Mouse (Mus musculus): ENCODE data around the gene Iqsec1. TPM values are rescaled to one million over a fixed set of nuclear protein-coding genes. Genes with fewer than 3 reads are reported as not detected.

Gene Iqsec1
- total and polyA plus RNA-seq, 2 experiments: 8.9 to 69.3 TPM

- peaks cover 2% of the 10 kb centered on the region for H3K4me1 ChIP-seq (ENCODE audit: control insufficient read depth, insufficient read depth, low read length)
- no peak overlapping the region for H3K9ac ChIP-seq (ENCODE audit: low read depth, low read length)
- peak; percentile 42 for DNase-seq (ENCODE audit: extremely low read depth, low read depth, low spot score)
- no peak overlapping the region for H3K27ac ChIP-seq (replicated peaks; ENCODE audit: insufficient read depth, low read depth, low read length)
- 75% methylated on average over 1 of the region's 1 CpGs for whole genome bisulfite sequencing
- TF ChIP-seq POLR2A (IDR thresholded peaks at IDR 0.05; ENCODE audit: extremely low read depth, insufficient read depth, low read length) (no peak), CTCF (IDR thresholded peaks at IDR 0.05; ENCODE audit: low read depth, low read length) (no peak)
- peaks cover 30% of the 10 kb centered on the region; the same call in 1 of the 2 replicates for H3K79me2 ChIP-seq (ENCODE audit: control insufficient read depth, insufficient read depth, low read length)
- H3K4me3 ChIP-seq (ENCODE audit: insufficient read depth, low read depth, low read length): no peak overlapping the region
- peaks cover 7% of the 10 kb centered on the region for H3K36me3 ChIP-seq (ENCODE audit: control insufficient read depth, insufficient read depth, low read length)
- H3K27me3 ChIP-seq (ENCODE audit: control insufficient read depth, insufficient read depth, low read length): no peaks in the 10 kb centered on the region
Observed at GRCm38 (mm10) chr6:90695754-90696153, 292.7 kb downstream of the Iqsec1 start.

- Histone ChIP-seq H3K27me3 (ENCODE audit: control insufficient read depth, insufficient read depth, low read length) (no peaks in the 10 kb centered on the region), H3K36me3 (ENCODE audit: control insufficient read depth, insufficient read depth, low read length) (peaks cover 19% of the 10 kb centered on the region), H3K9ac (ENCODE audit: low read depth, low read length) (no peak overlapping the region), H3K4me3 (ENCODE audit: insufficient read depth, low read depth, low read length) (no peak overlapping the region), H3K27ac (replicated peaks; ENCODE audit: insufficient read depth, low read depth, low read length) (no peak overlapping the region), H3K4me1 (ENCODE audit: control insufficient read depth, insufficient read depth, low read length) (peaks cover 4% of the 10 kb centered on the region), H3K79me2 (ENCODE audit: control insufficient read depth, insufficient read depth, low read length) (peaks cover 31% of the 10 kb centered on the region; the same call in 1 of the 2 replicates)
- no peak for TF ChIP-seq POLR2A (IDR thresholded peaks at IDR 0.05; ENCODE audit: extremely low read depth, insufficient read depth, low read length)
- TF ChIP-seq CTCF (IDR thresholded peaks at IDR 0.05; ENCODE audit: low read depth, low read length): no peak
- no peak for DNase-seq (ENCODE audit: extremely low read depth, low read depth, low spot score)
- 91% methylated on average over 2 of the region's 2 CpGs for WGBS
Observed at GRCm38 (mm10) chr6:90692404-90692803, 296.1 kb downstream of the Iqsec1 start.

GRCm38 (mm10) chr6:90691935-90692334 lies 296.6 kb downstream of the Iqsec1 start:
- WGBS: 77% methylated on average over 2 of the region's 2 CpGs
- Histone ChIP-seq H3K9ac (ENCODE audit: low read depth, low read length) (no peak overlapping the region), H3K36me3 (ENCODE audit: control insufficient read depth, insufficient read depth, low read length) (peaks cover 21% of the 10 kb centered on the region), H3K4me3 (ENCODE audit: insufficient read depth, low read depth, low read length) (no peak overlapping the region), H3K27ac (replicated peaks; ENCODE audit: insufficient read depth, low read depth, low read length) (no peak overlapping the region), H3K79me2 (ENCODE audit: control insufficient read depth, insufficient read depth, low read length) (peaks cover 31% of the 10 kb centered on the region; the same call in 1 of the 2 replicates), H3K27me3 (ENCODE audit: control insufficient read depth, insufficient read depth, low read length) (no peaks in the 10 kb centered on the region), H3K4me1 (ENCODE audit: control insufficient read depth, insufficient read depth, low read length) (peaks cover 4% of the 10 kb centered on the region)
- DNase-seq (ENCODE audit: extremely low read depth, low read depth, low spot score): no peak
- TF ChIP-seq POLR2A (IDR thresholded peaks at IDR 0.05; ENCODE audit: extremely low read depth, insufficient read depth, low read length) (no peak), CTCF (IDR thresholded peaks at IDR 0.05; ENCODE audit: low read depth, low read length) (no peak)

- no peak overlapping the region for H3K9ac ChIP-seq (ENCODE audit: low read depth, low read length)
- H3K79me2 ChIP-seq (ENCODE audit: control insufficient read depth, insufficient read depth, low read length): peaks cover 35% of the 10 kb centered on the region; the same call in 1 of the 2 replicates
- H3K27ac ChIP-seq (replicated peaks; ENCODE audit: insufficient read depth, low read depth, low read length): no peak overlapping the region
- 93% methylated on average over 10 of the region's 10 CpGs for WGBS
- peaks cover 3% of the 10 kb centered on the region for H3K4me1 ChIP-seq (ENCODE audit: control insufficient read depth, insufficient read depth, low read length)
- H3K36me3 ChIP-seq (ENCODE audit: control insufficient read depth, insufficient read depth, low read length): peaks cover 22% of the 10 kb centered on the region
- H3K27me3 ChIP-seq (ENCODE audit: control insufficient read depth, insufficient read depth, low read length): no peaks in the 10 kb centered on the region
- no peak for DNase-seq (ENCODE audit: extremely low read depth, low read depth, low spot score)
- H3K4me3 ChIP-seq (ENCODE audit: insufficient read depth, low read depth, low read length): no peak overlapping the region
- TF ChIP-seq CTCF (IDR thresholded peaks at IDR 0.05; ENCODE audit: low read depth, low read length) (no peak), POLR2A (IDR thresholded peaks at IDR 0.05; ENCODE audit: extremely low read depth, insufficient read depth, low read length) (no peak)
Observed at GRCm38 (mm10) chr6:90689500-90689899, 299.0 kb downstream of the Iqsec1 start.

GRCm38 (mm10) chr6:90688742-90689141 lies 299.7 kb downstream of the Iqsec1 start:
- no peak for DNase-seq (ENCODE audit: extremely low read depth, low read depth, low spot score)
- 75% methylated on average over 3 of the region's 3 CpGs for whole genome bisulfite sequencing
- Histone ChIP-seq H3K4me3 (ENCODE audit: insufficient read depth, low read depth, low read length) (no peak overlapping the region), H3K36me3 (ENCODE audit: control insufficient read depth, insufficient read depth, low read length) (peaks cover 18% of the 10 kb centered on the region), H3K27ac (replicated peaks; ENCODE audit: insufficient read depth, low read depth, low read length) (no peak overlapping the region), H3K9ac (ENCODE audit: low read depth, low read length) (no peak overlapping the region), H3K79me2 (ENCODE audit: control insufficient read depth, insufficient read depth, low read length) (peaks cover 30% of the 10 kb centered on the region; the same call in 1 of the 2 replicates), H3K4me1 (ENCODE audit: control insufficient read depth, insufficient read depth, low read length) (peaks cover 10% of the 10 kb centered on the region), H3K27me3 (ENCODE audit: control insufficient read depth, insufficient read depth, low read length) (no peaks in the 10 kb centered on the region)
- TF ChIP-seq POLR2A (IDR thresholded peaks at IDR 0.05; ENCODE audit: extremely low read depth, insufficient read depth, low read length) (no peak), CTCF (IDR thresholded peaks at IDR 0.05; ENCODE audit: low read depth, low read length) (no peak)

GRCm38 (mm10) chr6:90688003-90688402 lies 300.5 kb downstream of the Iqsec1 start:
- Histone ChIP-seq H3K27ac (replicated peaks; ENCODE audit: insufficient read depth, low read depth, low read length) (no peak overlapping the region), H3K79me2 (ENCODE audit: control insufficient read depth, insufficient read depth, low read length) (peaks cover 29% of the 10 kb centered on the region; the same call in 1 of the 2 replicates), H3K27me3 (ENCODE audit: control insufficient read depth, insufficient read depth, low read length) (no peaks in the 10 kb centered on the region), H3K4me1 (ENCODE audit: control insufficient read depth, insufficient read depth, low read length) (peaks cover 14% of the 10 kb centered on the region), H3K9ac (ENCODE audit: low read depth, low read length) (no peak overlapping the region), H3K4me3 (ENCODE audit: insufficient read depth, low read depth, low read length) (no peak overlapping the region), H3K36me3 (ENCODE audit: control insufficient read depth, insufficient read depth, low read length) (peaks cover 16% of the 10 kb centered on the region)
- TF ChIP-seq CTCF (IDR thresholded peaks at IDR 0.05; ENCODE audit: low read depth, low read length): no peak
- no peak for TF ChIP-seq POLR2A (IDR thresholded peaks at IDR 0.05; ENCODE audit: extremely low read depth, insufficient read depth, low read length)
- WGBS: 87% methylated on average over 6 of the region's 6 CpGs
- DNase-seq (ENCODE audit: extremely low read depth, low read depth, low spot score): no peak
